Mouse (Mus musculus): Measurements from ENCODE around the gene Mysm1. TPM values are rescaled to one million over a fixed set of nuclear protein-coding genes. Genes with fewer than 3 reads are reported as not detected.

Mysm1 gene
- polyA plus RNA-seq, 1 experiment from 2014 or later: 23.6 TPM

GRCm38 (mm10) chr4:95008175-95009057 lies 29.5 kb upstream of the Mysm1 start:
- H3K4me2 ChIP-seq (ENCODE audit: low read length): peak overlapping the region; percentile 29; the same call in 1 of the 2 replicates

GRCm38 (mm10) chr4:95007759-95008158 lies 28.9 kb upstream of the Mysm1 start:
- no peaks in the 10 kb centered on the region for H3K36me3 ChIP-seq (ENCODE audit: control insufficient read depth, insufficient read depth, low read length)
- ATAC-seq: peak; percentile 59
- no peak overlapping the region for H3K4me3 ChIP-seq (ENCODE audit: low read depth, low read length)
- no peaks in the 10 kb centered on the region for H3K9me3 ChIP-seq (replicated peaks; ENCODE audit: control insufficient read depth, low read length, poor library complexity, severe bottlenecking)
- no peak overlapping the region for H3K9ac ChIP-seq (ENCODE audit: low read depth, low read length)
- no peak overlapping the region for H3K27ac ChIP-seq (ENCODE audit: low read length)
- no peaks in the 10 kb centered on the region for H3K4me1 ChIP-seq (ENCODE audit: control insufficient read depth, insufficient read depth, low read length)
- no peaks in the 10 kb centered on the region for H3K27me3 ChIP-seq (ENCODE audit: control insufficient read depth, insufficient read depth, low read depth, low read length)
- WGBS: 65% methylated on average over 8 of the region's 8 CpGs
- H3K4me2 ChIP-seq (ENCODE audit: low read length): no peak overlapping the region

More at GRCm38 (mm10) chr4:95008175-95009057, 29.5 kb upstream of the Mysm1 start:
- Histone ChIP-seq H3K9ac (ENCODE audit: low read depth, low read length) (no peak overlapping the region), H3K9me3 (replicated peaks; ENCODE audit: control insufficient read depth, low read length, poor library complexity, severe bottlenecking) (no peaks in the 10 kb centered on the region), H3K27ac (ENCODE audit: low read length) (no peak overlapping the region), H3K36me3 (ENCODE audit: control insufficient read depth, insufficient read depth, low read length) (no peaks in the 10 kb centered on the region), H3K4me3 (ENCODE audit: low read depth, low read length) (no peak overlapping the region), H3K27me3 (ENCODE audit: control insufficient read depth, insufficient read depth, low read depth, low read length) (no peaks in the 10 kb centered on the region), H3K4me1 (ENCODE audit: control insufficient read depth, insufficient read depth, low read length) (no peaks in the 10 kb centered on the region)
- peak; percentile 90 for ATAC-seq
- 44% methylated on average over 13 of the region's 13 CpGs for WGBS

- 71% methylated on average over 6 of the region's 6 CpGs for WGBS
- Histone ChIP-seq H3K4me3 (ENCODE audit: low read depth, low read length) (no peak overlapping the region), H3K9me3 (replicated peaks; ENCODE audit: control insufficient read depth, low read length, poor library complexity, severe bottlenecking) (no peaks in the 10 kb centered on the region), H3K9ac (ENCODE audit: low read depth, low read length) (no peak overlapping the region), H3K4me2 (ENCODE audit: low read length) (no peak overlapping the region), H3K36me3 (ENCODE audit: control insufficient read depth, insufficient read depth, low read length) (no peaks in the 10 kb centered on the region), H3K4me1 (ENCODE audit: control insufficient read depth, insufficient read depth, low read length) (no peaks in the 10 kb centered on the region), H3K27me3 (ENCODE audit: control insufficient read depth, insufficient read depth, low read depth, low read length) (no peaks in the 10 kb centered on the region), H3K27ac (ENCODE audit: low read length) (no peak overlapping the region)
- no peak for ATAC-seq
Measured at GRCm38 (mm10) chr4:95005251-95005830, 26.4 kb upstream of the Mysm1 start.

- no peaks in the 10 kb centered on the region for H3K4me1 ChIP-seq (ENCODE audit: control insufficient read depth, insufficient read depth, low read length)
- WGBS: 65% methylated on average over 6 of the region's 6 CpGs
- ATAC-seq: no peak
- H3K4me3 ChIP-seq (ENCODE audit: low read depth, low read length): no peak overlapping the region
- no peak overlapping the region for H3K9ac ChIP-seq (ENCODE audit: low read depth, low read length)
- no peak overlapping the region for H3K4me2 ChIP-seq (ENCODE audit: low read length)
- no peaks in the 10 kb centered on the region for H3K9me3 ChIP-seq (replicated peaks; ENCODE audit: control insufficient read depth, low read length, poor library complexity, severe bottlenecking)
- no peaks in the 10 kb centered on the region for H3K36me3 ChIP-seq (ENCODE audit: control insufficient read depth, insufficient read depth, low read length)
- H3K27me3 ChIP-seq (ENCODE audit: control insufficient read depth, insufficient read depth, low read depth, low read length): no peaks in the 10 kb centered on the region
- H3K27ac ChIP-seq (ENCODE audit: low read length): no peak overlapping the region
Measured at GRCm38 (mm10) chr4:95001043-95001775, 22.3 kb upstream of the Mysm1 start.

- H3K9me3 ChIP-seq (replicated peaks; ENCODE audit: control insufficient read depth, low read length, poor library complexity, severe bottlenecking): no peaks in the 10 kb centered on the region
- no peak overlapping the region for H3K9ac ChIP-seq (ENCODE audit: low read depth, low read length)
- no peak for ATAC-seq
- no peak overlapping the region for H3K4me2 ChIP-seq (ENCODE audit: low read length)
- H3K36me3 ChIP-seq (ENCODE audit: control insufficient read depth, insufficient read depth, low read length): no peaks in the 10 kb centered on the region
- no peaks in the 10 kb centered on the region for H3K4me1 ChIP-seq (ENCODE audit: control insufficient read depth, insufficient read depth, low read length)
- no peak overlapping the region for H3K27ac ChIP-seq (ENCODE audit: low read length)
- H3K27me3 ChIP-seq (ENCODE audit: control insufficient read depth, insufficient read depth, low read depth, low read length): no peaks in the 10 kb centered on the region
- H3K4me3 ChIP-seq (ENCODE audit: low read depth, low read length): no peak overlapping the region
- 79% methylated on average over 1 of the region's 1 CpGs for WGBS
Measured at GRCm38 (mm10) chr4:95000147-95000546, 21.2 kb upstream of the Mysm1 start.

- Histone ChIP-seq H3K4me2 (ENCODE audit: low read length) (no peak overlapping the region), H3K27ac (ENCODE audit: low read length) (no peak overlapping the region), H3K4me3 (ENCODE audit: low read depth, low read length) (no peak overlapping the region), H3K9ac (ENCODE audit: low read depth, low read length) (no peak overlapping the region), H3K4me1 (ENCODE audit: control insufficient read depth, insufficient read depth, low read length) (no peaks in the 10 kb centered on the region), H3K9me3 (replicated peaks; ENCODE audit: control insufficient read depth, low read length, poor library complexity, severe bottlenecking) (no peaks in the 10 kb centered on the region), H3K36me3 (ENCODE audit: control insufficient read depth, insufficient read depth, low read length) (no peaks in the 10 kb centered on the region), H3K27me3 (ENCODE audit: control insufficient read depth, insufficient read depth, low read depth, low read length) (no peaks in the 10 kb centered on the region)
- 75% methylated on average over 3 of the region's 3 CpGs for WGBS
- no peak for ATAC-seq
Measured at GRCm38 (mm10) chr4:94999249-94999648, 20.3 kb upstream of the Mysm1 start.

- 68% methylated on average over 4 of the region's 4 CpGs for WGBS
- Histone ChIP-seq H3K9me3 (replicated peaks; ENCODE audit: control insufficient read depth, low read length, poor library complexity, severe bottlenecking) (no peaks in the 10 kb centered on the region), H3K4me1 (ENCODE audit: control insufficient read depth, insufficient read depth, low read length) (no peaks in the 10 kb centered on the region), H3K36me3 (ENCODE audit: control insufficient read depth, insufficient read depth, low read length) (no peaks in the 10 kb centered on the region), H3K4me2 (ENCODE audit: low read length) (no peak overlapping the region), H3K27me3 (ENCODE audit: control insufficient read depth, insufficient read depth, low read depth, low read length) (no peaks in the 10 kb centered on the region), H3K27ac (ENCODE audit: low read length) (no peak overlapping the region), H3K4me3 (ENCODE audit: low read depth, low read length) (no peak overlapping the region), H3K9ac (ENCODE audit: low read depth, low read length) (no peak overlapping the region)
- 0 out of 2 replicates have a peak, but pooled peaks have one; percentile 8 for ATAC-seq
Measured at GRCm38 (mm10) chr4:94995862-94996261, 17.0 kb upstream of the Mysm1 start.

GRCm38 (mm10) chr4:94990204-94990603 lies 11.3 kb upstream of the Mysm1 start:
- no peak for ATAC-seq

More at GRCm38 (mm10) chr4:94990204-94990603, 11.3 kb upstream of the Mysm1 start:
- Histone ChIP-seq H3K4me1 (ENCODE audit: control insufficient read depth, insufficient read depth, low read length) (no peaks in the 10 kb centered on the region), H3K27me3 (ENCODE audit: control insufficient read depth, insufficient read depth, low read depth, low read length) (no peaks in the 10 kb centered on the region), H3K9ac (ENCODE audit: low read depth, low read length) (no peak overlapping the region), H3K4me2 (ENCODE audit: low read length) (no peak overlapping the region), H3K9me3 (replicated peaks; ENCODE audit: control insufficient read depth, low read length, poor library complexity, severe bottlenecking) (no peaks in the 10 kb centered on the region), H3K4me3 (ENCODE audit: low read depth, low read length) (no peak overlapping the region), H3K27ac (ENCODE audit: low read length) (no peak overlapping the region), H3K36me3 (ENCODE audit: control insufficient read depth, insufficient read depth, low read length) (no peaks in the 10 kb centered on the region)
- WGBS: 68% methylated on average over 3 of the region's 3 CpGs
